ENCODE assay signal across 11 mouse cellular contexts in genomic region chr11:60058441-60058840, GRCm38 (mm10).
"Had no signal": no experiment of that assay in that cellular context is flagged by ENCODE, and none has a peak within 500 bp of the region (broad histone marks: within the 10 kb centered on the region; RNA-seq: fewer than 3 reads in every experiment).

No protein-coding gene starts in this region.

- ATAC-seq: lung, postnatal 0 days had no signal

- H3K36me3 ChIP-seq: kidney, embryonic 15.5 days; limb, embryonic 10.5 days; liver, embryonic 15.5 days; midbrain, embryonic 12.5 days; neural tube, embryonic 15.5 days had no signal

- H3K27me3 ChIP-seq: liver, embryonic 15.5 days; midbrain, embryonic 12.5 days had no signal

- H3K4me3 ChIP-seq: kidney, embryonic 15.5 days; limb, embryonic 10.5 days; liver, embryonic 15.5 days; midbrain, embryonic 12.5 days; neural tube, embryonic 15.5 days had no signal

- H3K4me2 ChIP-seq: kidney, embryonic 15.5 days; liver, embryonic 11.5 days; liver, embryonic 15.5 days; midbrain, embryonic 12.5 days; neural tube, embryonic 15.5 days had no signal

- H3K4me1 ChIP-seq: kidney, embryonic 15.5 days; limb, embryonic 10.5 days; midbrain, embryonic 12.5 days; neural tube, embryonic 15.5 days had no signal

- H3K9me3 ChIP-seq: kidney, embryonic 15.5 days; limb, embryonic 10.5 days; liver, embryonic 15.5 days; midbrain, embryonic 12.5 days; neural tube, embryonic 15.5 days had no signal

- DNase-seq: kidney, postnatal 14 days; lung, adult 2 months; lung, postnatal 36 days; thymus, postnatal 36 days had no signal

- H3K9ac ChIP-seq: kidney, embryonic 15.5 days; liver, embryonic 15.5 days; midbrain, embryonic 12.5 days; neural tube, embryonic 15.5 days had no signal

- H3K27ac ChIP-seq: kidney, embryonic 15.5 days; limb, embryonic 10.5 days; liver, embryonic 15.5 days; midbrain, embryonic 12.5 days; neural tube, embryonic 15.5 days had no signal
